Mouse (Mus musculus): Measurements from ENCODE around the gene Zfp444. TPM values are rescaled to one million over a fixed set of nuclear protein-coding genes. Genes with fewer than 3 reads are reported as not detected.
"Not testable (repeated sequence)": the region's sequence is repeated elsewhere in the genome, so short reads cannot be mapped to it uniquely, and the experiment has no call there.

Zfp444 gene
- polyA plus RNA-seq, 1 experiment = 29.2 TPM

- no peak for TF ChIP-seq CEBPB (IDR thresholded peaks at IDR 0.05; ENCODE audit: insufficient read depth, poor library complexity, severe bottlenecking)
- TF ChIP-seq USF1 (IDR thresholded peaks at IDR 0.05; ENCODE audit: low read depth) = no peak
- TF ChIP-seq POLR2AphosphoS2 (IDR thresholded peaks at IDR 0.05; ENCODE audit: insufficient read length, low read depth) = no peak
- TF ChIP-seq MYOD1 (IDR thresholded peaks at IDR 0.05; ENCODE audit: control insufficient read depth in 1 of 3, insufficient read length in 2 of 3, low read depth in 2 of 3) = no peak
- TF ChIP-seq TCF3 (IDR thresholded peaks at IDR 0.05; ENCODE audit: insufficient read length, low read depth) = no peak
- no peak for TF ChIP-seq MYOG (IDR thresholded peaks at IDR 0.05; ENCODE audit: control insufficient read depth in 1 of 3, insufficient read depth in 1 of 3, insufficient read length in 2 of 3, low read depth in 2 of 3)
- Histone ChIP-seq H3K79me2 (ENCODE audit: control insufficient read depth, insufficient read depth) (peaks cover 5% of the 10 kb centered on the region), H3K36me3 (ENCODE audit: control insufficient read depth, insufficient read depth) (no peaks in the 10 kb centered on the region), H3K27me3 (ENCODE audit: control insufficient read depth, insufficient read depth, insufficient read length) (no peaks in the 10 kb centered on the region), H3K4me2 (ENCODE audit: low read depth) (no peak overlapping the region), H3K4me3 (no peak overlapping the region), H3ac (ENCODE audit: control insufficient read depth, insufficient read length) (no peak overlapping the region)
Observed at GRCm38 (mm10) chr7:6173872-6174271, 1.8 kb downstream of the Zfp444 start.

DNA sequence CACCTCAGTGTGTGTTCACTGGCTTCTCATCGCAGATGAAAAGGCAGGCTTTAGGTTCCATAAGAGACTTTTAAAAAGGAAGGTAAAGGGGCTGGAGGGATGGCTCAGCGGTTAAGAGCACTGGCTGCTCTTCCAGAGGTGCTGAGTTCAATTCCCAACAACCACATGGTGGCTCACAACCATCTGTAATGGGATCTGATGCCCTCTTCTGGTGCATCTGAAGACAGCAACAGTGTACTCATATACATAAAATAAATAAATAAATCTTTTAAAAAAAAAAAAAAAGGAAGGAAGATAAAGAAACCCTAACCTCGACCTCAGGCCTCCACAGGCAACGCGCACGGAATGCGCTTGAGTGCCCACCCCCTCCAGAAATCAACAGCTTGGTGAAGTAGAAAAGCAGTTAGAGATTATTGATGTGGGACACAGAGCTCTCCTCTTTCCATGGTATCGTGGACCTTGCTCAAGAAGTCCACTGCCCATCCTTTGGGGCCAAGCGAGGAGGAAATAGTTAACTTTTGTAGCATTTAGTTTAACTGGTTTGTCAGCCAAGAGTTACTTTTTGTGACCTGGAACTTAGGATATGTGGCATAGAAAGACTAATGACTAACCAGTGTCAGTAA is 2.5 kb downstream of the Zfp444 start:
- H3K4me2 ChIP-seq (ENCODE audit: low read depth); H3K4me3 ChIP-seq; H3K36me3 ChIP-seq (ENCODE audit: control insufficient read depth, insufficient read depth); H3K79me2 ChIP-seq (ENCODE audit: control insufficient read depth, insufficient read depth); H3K27me3 ChIP-seq (ENCODE audit: control insufficient read depth, insufficient read depth, insufficient read length); H3ac ChIP-seq (ENCODE audit: control insufficient read depth, insufficient read length): not testable (repeated sequence)

DNA sequence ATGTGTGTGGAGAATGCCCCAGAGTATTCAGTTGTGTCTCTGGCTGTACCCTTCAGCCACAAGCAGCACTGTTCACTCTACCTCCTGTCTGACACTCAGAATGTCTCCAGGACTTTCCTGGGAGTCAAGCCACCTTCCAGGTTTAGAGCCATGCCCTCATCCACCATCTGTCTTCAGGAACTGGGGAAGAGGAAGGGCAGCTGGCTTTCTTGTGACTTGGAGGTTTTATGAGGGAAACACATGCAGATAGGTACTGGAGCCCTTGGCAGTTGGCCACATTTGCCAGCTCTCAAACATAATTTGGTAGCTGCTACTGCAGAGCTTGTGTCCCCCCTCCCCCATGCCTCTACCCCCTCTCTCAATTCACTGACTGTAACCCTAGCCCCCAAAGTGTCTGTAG is 7.0 kb downstream of the Zfp444 start:
- no peak for TF ChIP-seq CEBPB (IDR thresholded peaks at IDR 0.05; ENCODE audit: insufficient read depth, poor library complexity, severe bottlenecking)
- no peak for TF ChIP-seq MAX (IDR thresholded peaks at IDR 0.05; ENCODE audit: low read depth)
- no peak for TF ChIP-seq USF1 (IDR thresholded peaks at IDR 0.05; ENCODE audit: low read depth)
- no peak for TF ChIP-seq MYOD1 (IDR thresholded peaks at IDR 0.05; ENCODE audit: control insufficient read depth in 1 of 3, insufficient read length in 2 of 3, low read depth in 2 of 3)
- no peak for TF ChIP-seq E2F4 (IDR thresholded peaks at IDR 0.05; ENCODE audit: insufficient read depth)
- no peak for TF ChIP-seq TCF3 (IDR thresholded peaks at IDR 0.05; ENCODE audit: insufficient read length, low read depth)
- TF ChIP-seq REST (IDR thresholded peaks at IDR 0.05; ENCODE audit: insufficient read depth, insufficient read length) = no peak
- no peak for TF ChIP-seq MYOG (IDR thresholded peaks at IDR 0.05; ENCODE audit: control insufficient read depth in 1 of 3, insufficient read depth in 1 of 3, insufficient read length in 2 of 3, low read depth in 2 of 3)
- no peak for TF ChIP-seq SRF (IDR thresholded peaks at IDR 0.05; ENCODE audit: control insufficient read depth, insufficient read length, low read depth)
- Histone ChIP-seq H3K4me2 (ENCODE audit: low read depth) (no peak overlapping the region), H3ac (ENCODE audit: control insufficient read depth, insufficient read length) (no peak overlapping the region), H3K4me3 (no peak overlapping the region), H3K27me3 (ENCODE audit: control insufficient read depth, insufficient read depth, insufficient read length) (no peaks in the 10 kb centered on the region), H3K79me2 (ENCODE audit: control insufficient read depth, insufficient read depth) (no peaks in the 10 kb centered on the region), H3K36me3 (ENCODE audit: control insufficient read depth, insufficient read depth) (no peaks in the 10 kb centered on the region)

- TF ChIP-seq USF1 (IDR thresholded peaks at IDR 0.05; ENCODE audit: low read depth) (no peak), POLR2AphosphoS2 (IDR thresholded peaks at IDR 0.05; ENCODE audit: insufficient read length, low read depth) (no peak), MAX (IDR thresholded peaks at IDR 0.05; ENCODE audit: low read depth) (no peak), TCF3 (IDR thresholded peaks at IDR 0.05; ENCODE audit: insufficient read length, low read depth) (no peak), SRF (IDR thresholded peaks at IDR 0.05; ENCODE audit: control insufficient read depth, insufficient read length, low read depth) (no peak), TCF12 (IDR thresholded peaks at IDR 0.05; ENCODE audit: insufficient read depth, poor library complexity, severe bottlenecking) (no peak), REST (IDR thresholded peaks at IDR 0.05; ENCODE audit: insufficient read depth, insufficient read length) (no peak)
- no peak overlapping the region for H3K4me2 ChIP-seq (ENCODE audit: low read depth)
- peaks cover 11% of the 10 kb centered on the region for H3K36me3 ChIP-seq (ENCODE audit: control insufficient read depth, insufficient read depth)
- H3K27me3 ChIP-seq (ENCODE audit: control insufficient read depth, insufficient read depth, insufficient read length) = no peaks in the 10 kb centered on the region
- no peak overlapping the region for H3ac ChIP-seq (ENCODE audit: control insufficient read depth, insufficient read length)
- no peaks in the 10 kb centered on the region for H3K79me2 ChIP-seq (ENCODE audit: control insufficient read depth, insufficient read depth)
- H3K4me3 ChIP-seq = no peak overlapping the region
Observed at GRCm38 (mm10) chr7:6182882-6183281, 10.9 kb downstream of the Zfp444 start.

- no peak overlapping the region for H3ac ChIP-seq (ENCODE audit: control insufficient read depth, insufficient read length)
- no peaks in the 10 kb centered on the region for H3K27me3 ChIP-seq (ENCODE audit: control insufficient read depth, insufficient read depth, insufficient read length)
- no peak overlapping the region for H3K4me3 ChIP-seq
- H3K4me2 ChIP-seq (ENCODE audit: low read depth) = no peak overlapping the region
- H3K36me3 ChIP-seq (ENCODE audit: control insufficient read depth, insufficient read depth) = peaks cover 11% of the 10 kb centered on the region
- H3K79me2 ChIP-seq (ENCODE audit: control insufficient read depth, insufficient read depth) = no peaks in the 10 kb centered on the region
- no peak for TF ChIP-seq MAX (IDR thresholded peaks at IDR 0.05; ENCODE audit: low read depth)
- no peak for TF ChIP-seq POLR2AphosphoS2 (IDR thresholded peaks at IDR 0.05; ENCODE audit: insufficient read length, low read depth)
- TF ChIP-seq TCF3 (IDR thresholded peaks at IDR 0.05; ENCODE audit: insufficient read length, low read depth) = no peak
- no peak for TF ChIP-seq TCF12 (IDR thresholded peaks at IDR 0.05; ENCODE audit: insufficient read depth, poor library complexity, severe bottlenecking)
Observed at GRCm38 (mm10) chr7:6183802-6184201, 11.8 kb downstream of the Zfp444 start.

- Histone ChIP-seq H3K4me2 (ENCODE audit: low read depth) (no peak overlapping the region), H3K36me3 (ENCODE audit: control insufficient read depth, insufficient read depth) (peaks cover 11% of the 10 kb centered on the region), H3ac (ENCODE audit: control insufficient read depth, insufficient read length) (no peak overlapping the region), H3K79me2 (ENCODE audit: control insufficient read depth, insufficient read depth) (no peaks in the 10 kb centered on the region), H3K27me3 (ENCODE audit: control insufficient read depth, insufficient read depth, insufficient read length) (no peaks in the 10 kb centered on the region), H3K4me3 (no peak overlapping the region)
- TF ChIP-seq CEBPB (IDR thresholded peaks at IDR 0.05; ENCODE audit: insufficient read depth, poor library complexity, severe bottlenecking) = no peak
Observed at GRCm38 (mm10) chr7:6184521-6184920, 12.5 kb downstream of the Zfp444 start.
